Mouse (Mus musculus): ENCODE measurements around the gene Shpk. TPM values are rescaled to one million over a fixed set of nuclear protein-coding genes. Genes with fewer than 3 reads are reported as not detected.

Gene Shpk
- polyA plus RNA-seq (2015; fragmentation: Nextera tagmentation; extraction: Ambion mirVana), result 2.4 and 3.5 TPM in 2 replicates

- Histone ChIP-seq H3K4me2 (peak within 1 kb of the TSS; percentile 86), H3K9me3 (no peaks in the 10 kb centered on the region), H3K36me3 (peaks cover 17% of the 10 kb centered on the region), H3K27me3 (no peaks in the 10 kb centered on the region), H3K27ac (replicated peaks) (peak within 1 kb of the TSS; percentile 49), H3K4me1 (replicated peaks) (peaks cover 27% of the 10 kb centered on the region), H3K9ac (peak within 1 kb of the TSS; percentile 84), H3K4me3 (peak within 1 kb of the TSS; percentile 68)
- under 1% methylated on average over 32 of the region's 32 CpGs for WGBS
- peak; percentile 98 for ATAC-seq (ENCODE audit: low read depth)
Measured at GRCm38 (mm10) chr11:73199230-73199712, at the start of gene Shpk. Shpk (plus strand) TSS chr11:73199460.

GRCm38 (mm10) chr11:73155071-73155470, 44.2 kb upstream of the Shpk start:
- Histone ChIP-seq H3K9me3 (no peaks in the 10 kb centered on the region), H3K27ac (replicated peaks) (no peak overlapping the region), H3K36me3 (no peaks in the 10 kb centered on the region), H3K4me1 (replicated peaks) (peaks cover 4% of the 10 kb centered on the region; the same call in 1 of the 2 replicates), H3K4me3 (no peak overlapping the region), H3K4me2 (no peak overlapping the region), H3K9ac (no peak overlapping the region), H3K27me3 (peaks cover 19% of the 10 kb centered on the region)
- no peak for ATAC-seq (ENCODE audit: low read depth)
- WGBS, result 77% methylated on average over 6 of the region's 6 CpGs

- H3K4me1 ChIP-seq (replicated peaks), result peaks cover 14% of the 10 kb centered on the region
Measured at GRCm38 (mm10) chr11:73159957-73160810, 39.1 kb upstream of the Shpk start, which contains the start of gene P2rx5. P2rx5 (plus strand) TSS chr11:73160421.

GRCm38 (mm10) chr11:73160811-73161200, 38.5 kb upstream of the Shpk start:
- H3K4me1 ChIP-seq (replicated peaks), result peaks cover 14% of the 10 kb centered on the region
- H3K9ac ChIP-seq, result peak overlapping the region; percentile 75; the same call in 1 of the 2 replicates
- peak overlapping the region; percentile 43 for H3K4me3 ChIP-seq

More at GRCm38 (mm10) chr11:73159957-73160810, 39.1 kb upstream of the Shpk start, which contains the start of gene P2rx5:
- peaks cover 37% of the 10 kb centered on the region for H3K27me3 ChIP-seq
- no peaks in the 10 kb centered on the region for H3K36me3 ChIP-seq
- WGBS, result 4% methylated on average over 49 of the region's 49 CpGs
- H3K9me3 ChIP-seq, result no peaks in the 10 kb centered on the region
- peak within 1 kb of the TSS; percentile 75 for H3K9ac ChIP-seq
- no peak within 1 kb of the TSS for H3K27ac ChIP-seq (replicated peaks)
- H3K4me3 ChIP-seq, result peak within 1 kb of the TSS; percentile 43
- ATAC-seq (ENCODE audit: low read depth), result peak; percentile 53; the same call in 1 of the 2 replicates
- peak within 1 kb of the TSS; percentile 77 for H3K4me2 ChIP-seq

GRCm38 (mm10) chr11:73161616-73162015, 37.6 kb upstream of the Shpk start:
- H3K4me2 ChIP-seq, result no peak overlapping the region
- no peak overlapping the region for H3K4me3 ChIP-seq
- no peak for ATAC-seq (ENCODE audit: low read depth)
- H3K4me1 ChIP-seq (replicated peaks), result peaks cover 14% of the 10 kb centered on the region
- H3K9ac ChIP-seq, result no peak overlapping the region
- WGBS, result 88% methylated on average over 4 of the region's 4 CpGs
- no peaks in the 10 kb centered on the region for H3K36me3 ChIP-seq
- peaks cover 37% of the 10 kb centered on the region for H3K27me3 ChIP-seq
- H3K27ac ChIP-seq (replicated peaks), result no peak overlapping the region
- no peaks in the 10 kb centered on the region for H3K9me3 ChIP-seq

More at GRCm38 (mm10) chr11:73160811-73161200, 38.5 kb upstream of the Shpk start:
- no peaks in the 10 kb centered on the region for H3K9me3 ChIP-seq
- H3K36me3 ChIP-seq, result no peaks in the 10 kb centered on the region
- H3K27me3 ChIP-seq, result peaks cover 37% of the 10 kb centered on the region
- 25% methylated on average over 6 of the region's 6 CpGs for WGBS
- peak overlapping the region; percentile 77 for H3K4me2 ChIP-seq
- ATAC-seq (ENCODE audit: low read depth), result no peak; the same call in 1 of the 2 replicates
- no peak overlapping the region for H3K27ac ChIP-seq (replicated peaks)

GRCm38 (mm10) chr11:73162284-73162683, 37.0 kb upstream of the Shpk start:
- 73% methylated on average over 5 of the region's 5 CpGs for WGBS
- Histone ChIP-seq H3K9ac (no peak overlapping the region), H3K4me3 (no peak overlapping the region), H3K36me3 (no peaks in the 10 kb centered on the region), H3K4me2 (no peak overlapping the region), H3K4me1 (replicated peaks) (peaks cover 14% of the 10 kb centered on the region), H3K9me3 (no peaks in the 10 kb centered on the region), H3K27me3 (peaks cover 37% of the 10 kb centered on the region), H3K27ac (replicated peaks) (no peak overlapping the region)
- no peak for ATAC-seq (ENCODE audit: low read depth)

- H3K27me3 ChIP-seq, result no peaks in the 10 kb centered on the region
- H3K9me3 ChIP-seq, result no peaks in the 10 kb centered on the region
- no peak overlapping the region for H3K4me2 ChIP-seq
- no peak for ATAC-seq (ENCODE audit: low read depth)
- H3K36me3 ChIP-seq, result 0 out of 2 replicates have a peak, but pooled peaks cover 10% of the 10 kb centered on the region
- peaks cover 8% of the 10 kb centered on the region for H3K4me1 ChIP-seq (replicated peaks)
- no peak overlapping the region for H3K27ac ChIP-seq (replicated peaks)
- H3K4me3 ChIP-seq, result no peak overlapping the region
- WGBS, result 83% methylated on average over 8 of the region's 8 CpGs
- no peak overlapping the region for H3K9ac ChIP-seq
Measured at GRCm38 (mm10) chr11:73168071-73168470, 31.2 kb upstream of the Shpk start.

- Histone ChIP-seq H3K9ac (no peak overlapping the region), H3K9me3 (no peaks in the 10 kb centered on the region), H3K27me3 (no peaks in the 10 kb centered on the region), H3K4me1 (replicated peaks) (peaks cover 8% of the 10 kb centered on the region), H3K36me3 (peaks cover 14% of the 10 kb centered on the region; the same call in 1 of the 2 replicates), H3K4me3 (no peak overlapping the region), H3K4me2 (no peak overlapping the region), H3K27ac (replicated peaks) (no peak overlapping the region)
- ATAC-seq (ENCODE audit: low read depth), result no peak
- 85% methylated on average over 6 of the region's 6 CpGs for WGBS
Measured at GRCm38 (mm10) chr11:73168576-73168975, 30.7 kb upstream of the Shpk start.

GRCm38 (mm10) chr11:73169231-73169630, 30.0 kb upstream of the Shpk start:
- no peaks in the 10 kb centered on the region for H3K9me3 ChIP-seq
- no peak overlapping the region for H3K9ac ChIP-seq
- H3K27ac ChIP-seq (replicated peaks), result no peak overlapping the region
- no peaks in the 10 kb centered on the region for H3K27me3 ChIP-seq
- ATAC-seq (ENCODE audit: low read depth), result no peak
- peaks cover 21% of the 10 kb centered on the region for H3K36me3 ChIP-seq
- no peak overlapping the region for H3K4me3 ChIP-seq
- peaks cover 12% of the 10 kb centered on the region for H3K4me1 ChIP-seq (replicated peaks)
- 53% methylated on average over 4 of the region's 4 CpGs for WGBS
- H3K4me2 ChIP-seq, result no peak overlapping the region

GRCm38 (mm10) chr11:73172186-73172585, 27.1 kb upstream of the Shpk start:
- no peak for ATAC-seq (ENCODE audit: low read depth)
- H3K4me3 ChIP-seq, result no peak overlapping the region
- peaks cover 28% of the 10 kb centered on the region for H3K36me3 ChIP-seq
- no peaks in the 10 kb centered on the region for H3K9me3 ChIP-seq
- peaks cover 31% of the 10 kb centered on the region for H3K4me1 ChIP-seq (replicated peaks)
- WGBS, result 73% methylated on average over 5 of the region's 5 CpGs
- no peak overlapping the region for H3K4me2 ChIP-seq
- H3K27ac ChIP-seq (replicated peaks), result no peak overlapping the region
- H3K9ac ChIP-seq, result no peak overlapping the region
- H3K27me3 ChIP-seq, result no peaks in the 10 kb centered on the region

- Histone ChIP-seq H3K36me3 (peaks cover 37% of the 10 kb centered on the region), H3K4me2 (peak overlapping the region; percentile 88), H3K9ac (peak overlapping the region; percentile 93), H3K27me3 (no peaks in the 10 kb centered on the region), H3K4me1 (replicated peaks) (peaks cover 56% of the 10 kb centered on the region), H3K4me3 (peak overlapping the region; percentile 96), H3K9me3 (no peaks in the 10 kb centered on the region), H3K27ac (replicated peaks) (no peak overlapping the region)
- no peak for ATAC-seq (ENCODE audit: low read depth)
- WGBS, result 43% methylated on average over 8 of the region's 8 CpGs
Measured at GRCm38 (mm10) chr11:73175612-73176011, 23.6 kb upstream of the Shpk start.

- Histone ChIP-seq H3K4me2 (peak overlapping the region; percentile 88), H3K27me3 (no peaks in the 10 kb centered on the region), H3K4me1 (replicated peaks) (peaks cover 56% of the 10 kb centered on the region), H3K4me3 (peak overlapping the region; percentile 96), H3K27ac (replicated peaks) (peak overlapping the region; percentile 89), H3K36me3 (peaks cover 35% of the 10 kb centered on the region), H3K9me3 (no peaks in the 10 kb centered on the region), H3K9ac (peak overlapping the region; percentile 93)
- ATAC-seq (ENCODE audit: low read depth), result peak; percentile 2
- under 1% methylated on average over 15 of the region's 15 CpGs for WGBS
Measured at GRCm38 (mm10) chr11:73176186-73176585, 23.1 kb upstream of the Shpk start.

Data from neural tube, embryonic 13.5 days (tissue).